Mouse (Mus musculus) CH12.LX (cell line): ENCODE measurements around the gene Dgkz. TPM values are rescaled to one million over a fixed set of nuclear protein-coding genes. Genes with fewer than 3 reads are reported as not detected.

ENCODE experiments used
- DNase-seq: peaks from one replicate; pipeline ENCODE4 v3.0.0-alpha.2; 2013; ENCODE audit errors: extremely low read depth
- H3K27ac ChIP-seq: 2 replicates; pipeline ENCODE4 v1.5.1; 2012; ENCODE audit warnings: low read depth, mild to moderate bottlenecking, control low read depth, moderate library complexity; ENCODE audit not compliant: insufficient read depth
- H3K27me3 ChIP-seq: replicated peaks from 2 replicates; pipeline ENCODE3; 2012; ENCODE audit warnings: inconsistent platforms
- H3K36me3 ChIP-seq, 2 experiments: replicated peaks in 1 of 2; 2 replicates each; pipeline versions ENCODE3 to v1.6.1; 2012; ENCODE audit warnings: inconsistent platforms in 1 of 2, low read length in 1 of 2, mild to moderate bottlenecking in 1 of 2, mixed read lengths in 1 of 2, moderate library complexity in 1 of 2; ENCODE audit not compliant: control insufficient read depth in 1 of 2, insufficient read depth in 1 of 2
- H3K4me1 ChIP-seq, 2 experiments: 2 replicates each; pipeline ENCODE4 v1.6.1; 2012; ENCODE audit warnings: inconsistent platforms in 1 of 2, moderate library complexity in 1 of 2; ENCODE audit not compliant: insufficient read depth in 2 of 2, control insufficient read depth in 1 of 2
- H3K4me2 ChIP-seq: 2 replicates; pipeline ENCODE4 v1.6.1; 2012; ENCODE audit warnings: low read depth, mild to moderate bottlenecking, control low read depth; ENCODE audit not compliant: poor library complexity, insufficient read depth, severe bottlenecking
- H3K4me3 ChIP-seq, 3 experiments: fragments of 150-350 bp in 1 of 3; sonication (generic) in 1 of 3; replicated peaks in 1 of 3; 2 replicates each; pipeline versions ENCODE3 to v1.5.1; 2011 to 2012; ENCODE audit warnings: low read depth in 2 of 3, low read length in 2 of 3, mild to moderate bottlenecking in 2 of 3, moderate library complexity in 2 of 3, control low read depth in 1 of 3, improper control_type of control experiment in 1 of 3, inconsistent platforms in 1 of 3, mixed read lengths in 1 of 3; ENCODE audit not compliant: poor library complexity in 1 of 3
- H3K79me2 ChIP-seq: replicated peaks from 2 replicates; pipeline ENCODE4 v1.6.1; 2012; ENCODE audit warnings: mild to moderate bottlenecking, moderate library complexity; ENCODE audit not compliant: control insufficient read depth, poor library complexity, insufficient read depth, severe bottlenecking; ENCODE audit errors: extremely low read depth
- H3K9ac ChIP-seq: 2 replicates; pipeline ENCODE4 v1.6.1; 2012; ENCODE audit warnings: low read depth, mild to moderate bottlenecking, control low read depth, moderate library complexity; ENCODE audit not compliant: insufficient read depth
- H3K9me3 ChIP-seq: replicated peaks from 2 replicates; pipeline ENCODE3; 2012; ENCODE audit warnings: low read length, inconsistent platforms, mixed read lengths
- BHLHE40 ChIP-seq: IDR thresholded peaks from 2 replicates; pipeline ENCODE4 v1.6.1; 2011; ENCODE audit warnings: mild to moderate bottlenecking, low read depth, low read length, improper control_type of control experiment
- CHD2 ChIP-seq: IDR thresholded peaks from 2 replicates; pipeline ENCODE4 v1.6.1; 2011; ENCODE audit warnings: low read length, improper control_type of control experiment
- CTCF ChIP-seq, 2 experiments: IDR thresholded peaks in 1 of 2; conservative IDR thresholded peaks in 1 of 2; 2 replicates each; pipeline ENCODE4 v1.5.1; 2011 to 2012; ENCODE audit warnings: low read depth in 2 of 2, low read length in 2 of 2, improper control_type of control experiment in 1 of 2, inconsistent platforms in 1 of 2, mild to moderate bottlenecking in 1 of 2, moderate library complexity in 1 of 2
- ETS1 ChIP-seq: conservative IDR thresholded peaks from 2 replicates; pipeline ENCODE4 v1.6.1; 2012; ENCODE audit warnings: low read depth, mild to moderate bottlenecking, inconsistent platforms, low read length, improper control_type of control experiment, moderate library complexity
- HCFC1 ChIP-seq: IDR thresholded peaks from 2 replicates; pipeline ENCODE4 v1.6.1; 2012; ENCODE audit warnings: low read depth, mild to moderate bottlenecking, inconsistent platforms, low read length, improper control_type of control experiment
- JUN ChIP-seq: IDR thresholded peaks from 2 replicates; pipeline ENCODE4 v1.6.1; 2011; ENCODE audit warnings: low read depth, mild to moderate bottlenecking, low read length, improper control_type of control experiment, moderate library complexity; ENCODE audit not compliant: insufficient read depth
- KAT2A ChIP-seq: IDR thresholded peaks from 2 replicates; pipeline ENCODE4 v1.6.1; 2012; ENCODE audit warnings: low read length, improper control_type of control experiment, inconsistent platforms; ENCODE audit not compliant: insufficient replicate concordance
- MAX ChIP-seq: IDR thresholded peaks from 2 replicates; pipeline ENCODE4 v1.6.1; 2011; ENCODE audit warnings: low read length, improper control_type of control experiment
- MAZ ChIP-seq: IDR thresholded peaks from 2 replicates; pipeline ENCODE4 v1.6.1; 2012; ENCODE audit warnings: low read depth, mild to moderate bottlenecking, inconsistent platforms, low read length, improper control_type of control experiment, moderate library complexity
- MXI1 ChIP-seq: IDR thresholded peaks from 2 replicates; pipeline ENCODE4 v1.6.1; 2011; ENCODE audit warnings: mild to moderate bottlenecking, low read depth, low read length, improper control_type of control experiment
- NELFE ChIP-seq: IDR thresholded peaks from 2 replicates; pipeline ENCODE4 v1.6.1; 2011; ENCODE audit warnings: low read depth, low read length, improper control_type of control experiment
- NRF1 ChIP-seq: IDR thresholded peaks from 2 replicates; pipeline ENCODE4 v1.6.1; 2014; ENCODE audit warnings: low read depth, mild to moderate bottlenecking, inconsistent platforms, low read length, improper control_type of control experiment, moderate library complexity
- PAX5 ChIP-seq: IDR thresholded peaks from 2 replicates; pipeline ENCODE4 v1.6.1; 2012; ENCODE audit warnings: low read length, inconsistent platforms, mixed read lengths
- POLR2A ChIP-seq: IDR thresholded peaks from 2 replicates; pipeline ENCODE4 v1.6.1; 2011; ENCODE audit warnings: low read depth, mild to moderate bottlenecking, improper control_type of control experiment, low read length
- POLR2AphosphoS2 ChIP-seq: IDR thresholded peaks from 2 replicates; pipeline ENCODE4 v1.6.1; 2011; ENCODE audit warnings: low read depth, low read length, improper control_type of control experiment
- RAD21 ChIP-seq: IDR thresholded peaks from 2 replicates; pipeline ENCODE4 v1.6.1; 2011; ENCODE audit warnings: low read depth, mild to moderate bottlenecking, low read length, improper control_type of control experiment, moderate library complexity
- SIN3A ChIP-seq: IDR thresholded peaks from 2 replicates; pipeline ENCODE4 v1.6.1; 2012; ENCODE audit warnings: low read length, improper control_type of control experiment, inconsistent platforms
- TBP ChIP-seq: conservative IDR thresholded peaks from 2 replicates; pipeline ENCODE4 v1.6.1; 2011; ENCODE audit warnings: low read depth, low read length, improper control_type of control experiment
- TCF12 ChIP-seq: IDR thresholded peaks from 2 replicates; pipeline ENCODE4 v1.6.1; 2014; ENCODE audit warnings: low read depth, mild to moderate bottlenecking, inconsistent platforms, low read length, improper control_type of control experiment
- UBTF ChIP-seq: IDR thresholded peaks from 2 replicates; pipeline ENCODE4 v1.6.1; 2012; ENCODE audit warnings: low read depth, mild to moderate bottlenecking, inconsistent platforms, low read length, improper control_type of control experiment, moderate library complexity
- USF1 ChIP-seq: IDR thresholded peaks from 2 replicates; pipeline ENCODE4 v1.6.1; 2014; ENCODE audit warnings: low read depth, mild to moderate bottlenecking, inconsistent platforms, low read length, improper control_type of control experiment
- ZKSCAN1 ChIP-seq: IDR thresholded peaks from 2 replicates; pipeline ENCODE4 v1.6.1; 2012; ENCODE audit warnings: low read depth, inconsistent platforms, low read length, improper control_type of control experiment, borderline replicate concordance
- ZNF384 ChIP-seq: IDR thresholded peaks from 2 replicates; pipeline ENCODE4 v1.6.1; 2012; ENCODE audit warnings: low read depth, low read length, improper control_type of control experiment, inconsistent platforms
- dilution Hi-C: fragments of 300-500 bp; cut with MboI; formaldehyde crosslinking; loops from 2 replicates; pipeline ENCODE4 v1.14.3; 2020; ENCODE audit warnings: low sequenced_read_pairs; ENCODE audit not compliant: extremely low pct_unique_long_range_greater_than_20kb, extremely low pct_ligation_motif_present
- in situ Hi-C: fragments of 300-500 bp; cut with MboI; formaldehyde crosslinking; loops from 3 replicates; pipeline ENCODE4 v1.14.3; 2019; ENCODE audit warnings: low sequenced_read_pairs, low pct_ligation_motif_present, low pct_unique_long_range_greater_than_20kb, mixed read lengths
- polyA plus RNA-seq: library from polyadenylated mRNA; unstranded; fragments of >175 nt; gene quantifications from 2 replicates; pipeline ENCODE4 v1.2.1, GENCODE M21; 2012; ENCODE audit warnings: low read depth; ENCODE audit not compliant: insufficient read length
- total RNA-seq, 2 experiments: library from RNA; depleted of rRNA; stranded (reverse); fragments of 300-350 nt in 1 of 2; fragments of >200 nt in 1 of 2; gene quantifications; 2 replicates each; pipeline ENCODE4 v1.2.3; 2012 to 2014

Gene Dgkz
- total and polyA plus RNA-seq, 3 experiments: 38.6 to 60.2 (median 50.4) TPM

DNA sequence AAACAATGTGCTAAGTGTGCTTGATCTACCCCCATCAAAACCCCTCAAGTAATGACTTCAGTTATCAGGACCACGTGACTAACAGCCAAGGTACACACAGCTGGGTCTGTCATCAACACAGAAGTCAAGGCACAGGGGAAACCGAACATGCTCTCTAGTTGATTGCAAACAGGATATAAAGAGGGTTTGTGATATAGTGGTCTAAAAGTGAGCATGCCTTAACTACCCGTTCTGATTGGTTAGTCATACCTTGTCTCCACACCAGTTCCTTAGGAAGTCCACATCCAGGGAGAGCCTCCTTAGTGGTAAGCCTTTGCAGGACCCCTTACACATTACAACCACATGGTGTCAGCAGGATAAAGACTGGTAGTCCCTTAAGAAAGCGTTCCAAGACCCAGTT, 55.5 kb downstream of the Dgkz start:
- H3K9ac ChIP-seq: no peak overlapping the region
- H3K79me2 ChIP-seq: no peaks in the 10 kb centered on the region; the same call in 1 of the 2 replicates
- in situ Hi-C loops (loop anchor here (10.0 kb wide), 1 partner anchor 145 kb away; no protein-coding TSS in a partner anchor), dilution Hi-C loops (no loop called here)
- no peaks in the 10 kb centered on the region for H3K27me3 ChIP-seq
- TF ChIP-seq TCF12 (no peak), BHLHE40 (no peak), RAD21 (no peak), JUN (no peak), UBTF (no peak), ZKSCAN1 (no peak), ZNF384 (no peak), POLR2AphosphoS2 (no peak), KAT2A (no peak), SIN3A (no peak), NELFE (no peak), USF1 (no peak), MAX (no peak), PAX5 (no peak), TBP (no peak), HCFC1 (no peak), POLR2A (no peak), CHD2 (no peak)
- H3K4me1 ChIP-seq: peaks cover 7 to 16% of the 10 kb centered on the region in 2 experiments
- no peak for DNase-seq
- no peaks in the 10 kb centered on the region for H3K9me3 ChIP-seq
- no peak overlapping the region for H3K4me2 ChIP-seq
- H3K36me3 ChIP-seq: peaks cover 18 to 58% of the 10 kb centered on the region in 2 experiments
- H3K27ac ChIP-seq: no peak overlapping the region
- no peak overlapping the region for H3K4me3 ChIP-seq

DNA sequence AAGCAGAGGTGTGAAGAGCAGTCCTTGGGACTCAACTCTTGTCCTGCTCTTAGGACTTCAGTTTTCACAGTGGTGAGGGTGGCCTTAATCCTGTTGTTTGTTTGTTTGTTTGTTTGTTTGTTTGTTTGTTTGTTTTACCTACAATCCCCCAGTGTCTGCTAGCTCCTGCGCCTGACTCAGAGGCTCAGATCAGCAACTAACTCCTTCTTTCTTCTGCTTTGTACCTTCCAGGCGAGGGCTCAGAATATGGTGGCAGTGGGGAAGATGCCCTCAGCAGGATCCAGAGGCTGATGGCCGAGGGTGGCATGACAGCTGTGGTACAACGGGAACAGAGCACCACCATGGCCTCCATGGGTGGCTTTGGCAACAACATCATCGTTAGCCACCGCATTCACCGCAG, 58.6 kb downstream of the Dgkz start:
- no peaks in the 10 kb centered on the region for H3K9me3 ChIP-seq
- no peak overlapping the region for H3K27ac ChIP-seq
- no peak overlapping the region for H3K9ac ChIP-seq
- in situ Hi-C loops: no loop called here
- H3K4me2 ChIP-seq: no peak overlapping the region
- H3K79me2 ChIP-seq: no peaks in the 10 kb centered on the region
- H3K36me3 ChIP-seq: peaks cover 43 to 80% of the 10 kb centered on the region in 2 experiments
- no peak overlapping the region for H3K4me3 ChIP-seq
- H3K27me3 ChIP-seq: no peaks in the 10 kb centered on the region
- DNase-seq: no peak
- dilution Hi-C loops: no loop called here
- TF ChIP-seq ETS1 (no peak), TCF12 (no peak), CHD2 (no peak), NRF1 (no peak), CTCF (conservative IDR thresholded peaks at IDR 0.05 in 1 of 2, IDR thresholded peaks at IDR 0.05 in 1 of 2; ENCODE audit: low read depth in 2 of 2, low read length in 2 of 2) (no peak), MAZ (no peak), MXI1 (no peak)
- TF ChIP-seq, all 38 proteins: peak for 0
- H3K4me1 ChIP-seq: peaks cover 5 to 6% of the 10 kb centered on the region in 2 experiments; a peak in 3 of 4 replicates
